Mouse (Mus musculus) gastrocnemius, adult 2 months (tissue): ENCODE measurements around the gene Olfr484. TPM values are rescaled to one million over a fixed set of nuclear protein-coding genes. Genes with fewer than 3 reads are reported as not detected.
"Not testable (repeated sequence)": the region's sequence is repeated elsewhere in the genome, so short reads cannot be mapped to it uniquely, and the experiment has no call there.

Source experiments
- DNase-seq: peaks from one replicate; pipeline ENCODE4 v3.0.0; 2022
- H3K27ac ChIP-seq: fragments of 200-600 bp; 2 replicates; pipeline ENCODE4 v1.8.1; 2022; ENCODE audit warnings: mild to moderate bottlenecking
- H3K4me3 ChIP-seq: fragments of 200-600 bp; 2 replicates; pipeline ENCODE4 v1.8.1; 2022; ENCODE audit warnings: mild to moderate bottlenecking, moderate library complexity
- CTCF ChIP-seq: fragments of 200-600 bp; IDR thresholded peaks from 2 replicates; pipeline ENCODE4 v1.8.1; 2022; ENCODE audit warnings: antibody characterized with exemption, mild to moderate bottlenecking, moderate library complexity
- intact Hi-C: fragments of 180-260 bp; cut with DNase I; formaldehyde crosslinking; loops from one replicate; pipeline ENCODE4 v1.15.1; 2025
- long read RNA-seq, 2 experiments: library from polyadenylated mRNA; stranded (forward); transcript quantifications; one replicate each; pipeline ENCODE4 v2.0.0; 2021
- total RNA-seq, 2 experiments: library from RNA; stranded (reverse); gene quantifications; 2 replicates each; pipeline ENCODE4 v1.2.3; 2021

The Olfr484 gene
- total RNA-seq, result not detected
- long read RNA-seq, experiment 1, result 0 reads
- long read RNA-seq, experiment 2, result 0 reads

GRCm38 (mm10) chr7:108127349-108127748 is at the start of gene Olfr484:
Gene Olfr484 (minus strand): TSS chr7:108127449.
- no peak for TF ChIP-seq CTCF
- Histone ChIP-seq H3K27ac (no peak within 1 kb of the TSS), H3K4me3 (no peak within 1 kb of the TSS)
- intact Hi-C loops, result no loop called here
- DNase-seq, result no peak

- H3K27ac ChIP-seq, H3K4me3 ChIP-seq, DNase-seq, intact Hi-C loops: not testable (repeated sequence)
Measured at GRCm38 (mm10) chr7:108172642-108173041, 45.4 kb upstream of the Olfr484 start, which contains the start of gene Olfr486. Gene Olfr486 (minus strand): TSS chr7:108172742.

- no peak for TF ChIP-seq CTCF
Measured at GRCm38 (mm10) chr7:108159771-108160170, 32.5 kb upstream of the Olfr484 start, which contains the start of gene Olfr485. Gene Olfr485 (minus strand): TSS chr7:108159871.

GRCm38 (mm10) chr7:108121416-108121815 is 5.8 kb downstream of the Olfr484 start:
- TF ChIP-seq CTCF, result no peak
- Histone ChIP-seq H3K4me3 (no peak overlapping the region), H3K27ac (no peak overlapping the region)
- intact Hi-C loops, result no loop called here
- DNase-seq, result no peak

More at GRCm38 (mm10) chr7:108159771-108160170, 32.5 kb upstream of the Olfr484 start, which contains the start of gene Olfr485:
- H3K4me3 ChIP-seq, result no peak within 1 kb of the TSS
- H3K27ac ChIP-seq, result no peak within 1 kb of the TSS
- DNase-seq, result no peak
- intact Hi-C loops, result no loop called here

GRCm38 (mm10) chr7:108120681-108121080 is 6.6 kb downstream of the Olfr484 start:
- intact Hi-C loops, result no loop called here
- Histone ChIP-seq H3K4me3 (no peak overlapping the region), H3K27ac (no peak overlapping the region)
- no peak for DNase-seq
- no peak for TF ChIP-seq CTCF

- no peak within 1 kb of the TSS for H3K27ac ChIP-seq
- no peak within 1 kb of the TSS for H3K4me3 ChIP-seq
- no peak for TF ChIP-seq CTCF
- intact Hi-C loops, result no loop called here
- no peak for DNase-seq
Measured at GRCm38 (mm10) chr7:108100549-108100948, 26.7 kb downstream of the Olfr484 start, which contains the start of gene Olfr483. Gene Olfr483 (plus strand): TSS chr7:108100849.

- no peak for TF ChIP-seq CTCF
- no peak for DNase-seq
- Histone ChIP-seq H3K27ac (no peak within 1 kb of the TSS), H3K4me3 (no peak within 1 kb of the TSS)
- intact Hi-C loops, result no loop called here
Measured at GRCm38 (mm10) chr7:108097486-108097885, 29.8 kb downstream of the Olfr484 start, which contains the start of gene Olfr482. Gene Olfr482 (minus strand): TSS chr7:108097586.

- Histone ChIP-seq H3K27ac (no peak within 1 kb of the TSS), H3K4me3 (no peak within 1 kb of the TSS)
- no peak for TF ChIP-seq CTCF
- DNase-seq, result no peak
- intact Hi-C loops, result no loop called here
Measured at GRCm38 (mm10) chr7:108079555-108079954, 47.7 kb downstream of the Olfr484 start, which contains the start of gene Olfr481. Gene Olfr481 (plus strand): TSS chr7:108079855.

Other genes starting within 250 kb of the Olfr484 start
- gene Olfr472, start 229.5 kb downstream of the Olfr484 start, total RNA-seq, result not detected
- not detected for gene Olfr473, start 197.0 kb downstream of the Olfr484 start, total RNA-seq
- gene Olfr474, start 172.8 kb downstream of the Olfr484 start, total RNA-seq, result not detected
- not detected for gene Olfr476, start 162.6 kb downstream of the Olfr484 start, total RNA-seq
- not detected for gene Olfr477, start 140.8 kb downstream of the Olfr484 start, total RNA-seq
- gene Olfr478, start 93.5 kb downstream of the Olfr484 start, total RNA-seq, result not detected
- gene Olfr479, start 76.8 kb downstream of the Olfr484 start, total RNA-seq, result not detected
- not detected for gene Olfr480, start 60.1 kb downstream of the Olfr484 start, total RNA-seq
- not detected for gene Olfr481, start 47.6 kb downstream of the Olfr484 start, total RNA-seq
- gene Olfr482, start 29.9 kb downstream of the Olfr484 start, total RNA-seq, result under 1 TPM; 0.64 to 0.81 TPM
- gene Olfr483, start 26.6 kb downstream of the Olfr484 start, total RNA-seq, result not detected
- gene Olfr485, start 32.4 kb upstream of the Olfr484 start, total RNA-seq, result not detected
- not detected for gene Olfr486, start 45.3 kb upstream of the Olfr484 start, total RNA-seq
- not detected for gene Olfr487, start 87.2 kb upstream of the Olfr484 start, total RNA-seq
- not detected for gene Olfr488, start 130.9 kb upstream of the Olfr484 start, total RNA-seq
- not detected for gene Olfr490, start 161.5 kb upstream of the Olfr484 start, total RNA-seq
- gene Olfr491, start 186.0 kb upstream of the Olfr484 start, total RNA-seq, result not detected
- gene Olfr492, start 196.2 kb upstream of the Olfr484 start, total RNA-seq, result not detected
- not detected for gene Olfr493, start 219.5 kb upstream of the Olfr484 start, total RNA-seq
- not detected for gene Olfr494, start 237.9 kb upstream of the Olfr484 start, total RNA-seq